Mouse (Mus musculus): ENCODE measurements around the gene Pctp. TPM values are rescaled to one million over a fixed set of nuclear protein-coding genes. Genes with fewer than 3 reads are reported as not detected.
A peak's percentile ranks its signal among the peaks of the same experiment; 100 is the strongest.

Pctp gene
- polyA plus RNA-seq, 1 experiment, result 1.1 TPM

- TF ChIP-seq POLR2A (IDR thresholded peaks at IDR 0.05; ENCODE audit: borderline replicate concordance, extremely low read depth, insufficient read depth, insufficient read length, poor library complexity, severe bottlenecking) (no peak), CTCF (IDR thresholded peaks at IDR 0.05; ENCODE audit: borderline replicate concordance, extremely low read depth, insufficient read depth, insufficient read length) (no peak)
- DNase-seq (ENCODE audit: low read depth), result peak; percentile 89
These were observed 27.9 kb upstream of the Pctp start for GRCm38 (mm10) chr11:90030557-90030956.

- TF ChIP-seq POLR2A (IDR thresholded peaks at IDR 0.05; ENCODE audit: borderline replicate concordance, extremely low read depth, insufficient read depth, insufficient read length, poor library complexity, severe bottlenecking), result no peak
- TF ChIP-seq CTCF (IDR thresholded peaks at IDR 0.05; ENCODE audit: borderline replicate concordance, extremely low read depth, insufficient read depth, insufficient read length), result no peak
- no peak for DNase-seq (ENCODE audit: low read depth)
These were observed 27.2 kb upstream of the Pctp start, which contains the start of gene Tmem100 for GRCm38 (mm10) chr11:90029841-90030398. Gene Tmem100, plus strand, starts transcription at chr11:90030348.

- DNase-seq (ENCODE audit: low read depth), result peak; percentile 81
- TF ChIP-seq CTCF (IDR thresholded peaks at IDR 0.05; ENCODE audit: borderline replicate concordance, extremely low read depth, insufficient read depth, insufficient read length), result no peak
- TF ChIP-seq POLR2A (IDR thresholded peaks at IDR 0.05; ENCODE audit: borderline replicate concordance, extremely low read depth, insufficient read depth, insufficient read length, poor library complexity, severe bottlenecking), result no peak
These were observed 26.7 kb upstream of the Pctp start for GRCm38 (mm10) chr11:90029354-90029753.

- TF ChIP-seq CTCF (IDR thresholded peaks at IDR 0.05; ENCODE audit: borderline replicate concordance, extremely low read depth, insufficient read depth, insufficient read length) (no peak), POLR2A (IDR thresholded peaks at IDR 0.05; ENCODE audit: borderline replicate concordance, extremely low read depth, insufficient read depth, insufficient read length, poor library complexity, severe bottlenecking) (no peak)
- DNase-seq (ENCODE audit: low read depth), result no peak
These were observed 26.1 kb upstream of the Pctp start for GRCm38 (mm10) chr11:90028746-90029145.

- DNase-seq (ENCODE audit: low read depth), result no peak
- TF ChIP-seq CTCF (IDR thresholded peaks at IDR 0.05; ENCODE audit: borderline replicate concordance, extremely low read depth, insufficient read depth, insufficient read length) (no peak), POLR2A (IDR thresholded peaks at IDR 0.05; ENCODE audit: borderline replicate concordance, extremely low read depth, insufficient read depth, insufficient read length, poor library complexity, severe bottlenecking) (no peak)
These were observed 24.5 kb upstream of the Pctp start for GRCm38 (mm10) chr11:90027216-90027615.

GRCm38 (mm10) chr11:90026802-90027174 lies 24.1 kb upstream of the Pctp start:
- DNase-seq (ENCODE audit: low read depth), result no peak
- no peak for TF ChIP-seq CTCF (IDR thresholded peaks at IDR 0.05; ENCODE audit: borderline replicate concordance, extremely low read depth, insufficient read depth, insufficient read length)
- TF ChIP-seq POLR2A (IDR thresholded peaks at IDR 0.05; ENCODE audit: borderline replicate concordance, extremely low read depth, insufficient read depth, insufficient read length, poor library complexity, severe bottlenecking), result no peak

GRCm38 (mm10) chr11:90025891-90026801 lies 23.5 kb upstream of the Pctp start:
- no peak for DNase-seq (ENCODE audit: low read depth)
- TF ChIP-seq POLR2A (IDR thresholded peaks at IDR 0.05; ENCODE audit: borderline replicate concordance, extremely low read depth, insufficient read depth, insufficient read length, poor library complexity, severe bottlenecking), result no peak
- TF ChIP-seq CTCF (IDR thresholded peaks at IDR 0.05; ENCODE audit: borderline replicate concordance, extremely low read depth, insufficient read depth, insufficient read length), result no peak

- TF ChIP-seq CTCF (IDR thresholded peaks at IDR 0.05; ENCODE audit: borderline replicate concordance, extremely low read depth, insufficient read depth, insufficient read length), result peak; percentile 62; the same call in 1 of the 2 replicates
- TF ChIP-seq POLR2A (IDR thresholded peaks at IDR 0.05; ENCODE audit: borderline replicate concordance, extremely low read depth, insufficient read depth, insufficient read length, poor library complexity, severe bottlenecking), result no peak
- DNase-seq (ENCODE audit: low read depth), result peak; percentile 73
These were observed 16.5 kb upstream of the Pctp start for GRCm38 (mm10) chr11:90019161-90019560.

- no peak for TF ChIP-seq CTCF (IDR thresholded peaks at IDR 0.05; ENCODE audit: borderline replicate concordance, extremely low read depth, insufficient read depth, insufficient read length)
- TF ChIP-seq POLR2A (IDR thresholded peaks at IDR 0.05; ENCODE audit: borderline replicate concordance, extremely low read depth, insufficient read depth, insufficient read length, poor library complexity, severe bottlenecking), result no peak
- DNase-seq (ENCODE audit: low read depth), result no peak
These were observed 12.6 kb upstream of the Pctp start for GRCm38 (mm10) chr11:90015281-90015680.

GRCm38 (mm10) chr11:90013657-90014056 lies 11.0 kb upstream of the Pctp start:
- TF ChIP-seq POLR2A (IDR thresholded peaks at IDR 0.05; ENCODE audit: borderline replicate concordance, extremely low read depth, insufficient read depth, insufficient read length, poor library complexity, severe bottlenecking) (no peak), CTCF (IDR thresholded peaks at IDR 0.05; ENCODE audit: borderline replicate concordance, extremely low read depth, insufficient read depth, insufficient read length) (no peak)

GRCm38 (mm10) chr11:90007791-90008531 lies 5.3 kb upstream of the Pctp start:
- no peak for DNase-seq (ENCODE audit: low read depth)
- TF ChIP-seq CTCF (IDR thresholded peaks at IDR 0.05; ENCODE audit: borderline replicate concordance, extremely low read depth, insufficient read depth, insufficient read length) (no peak), POLR2A (IDR thresholded peaks at IDR 0.05; ENCODE audit: borderline replicate concordance, extremely low read depth, insufficient read depth, insufficient read length, poor library complexity, severe bottlenecking) (no peak)

More at GRCm38 (mm10) chr11:90013657-90014056, 11.0 kb upstream of the Pctp start:
- DNase-seq (ENCODE audit: low read depth), result no peak
